Mouse (Mus musculus) heart, postnatal 0 days (tissue): Measurements from ENCODE around the gene Fam180a. TPM values are rescaled to one million over a fixed set of nuclear protein-coding genes. Genes with fewer than 3 reads are reported as not detected.
"Not testable (repeated sequence)": the region's sequence is repeated elsewhere in the genome, so short reads cannot be mapped to it uniquely, and the experiment has no call there.

Source experiments
- ATAC-seq: fragments of 200-750 bp; cut with Nextera tagmentation; 2 replicates; pipeline ENCODE4 v1.8.0; 2017; ENCODE audit warnings: low read depth, moderate number of reproducible peaks, moderate library complexity; ENCODE audit not compliant: insufficient read depth
- DNase-seq: peaks from one replicate; pipeline ENCODE4 v3.0.0-alpha.2; 2016; ENCODE audit warnings: low spot score
- H3K27ac ChIP-seq: fragments of 300-500 bp; sonication (generic); 2 replicates; pipeline ENCODE4 v1.5.1; 2014; ENCODE audit warnings: low read depth, mild to moderate bottlenecking
- H3K27me3 ChIP-seq: fragments of 300-500 bp; sonication (generic); 2 replicates; pipeline ENCODE4 v1.6.1; 2014; ENCODE audit warnings: low read length, mixed read lengths; ENCODE audit not compliant: control insufficient read depth, insufficient read depth
- H3K36me3 ChIP-seq: fragments of 300-500 bp; sonication (generic); replicated peaks from 2 replicates; pipeline ENCODE4 v1.6.1; 2014; ENCODE audit warnings: low read length, mixed read lengths; ENCODE audit not compliant: control insufficient read depth, insufficient read depth
- H3K4me1 ChIP-seq: fragments of 300-500 bp; sonication (generic); 2 replicates; pipeline ENCODE4 v1.6.1; 2014; ENCODE audit warnings: antibody characterized with exemption; ENCODE audit not compliant: control insufficient read depth, insufficient read depth
- H3K4me2 ChIP-seq: fragments of 300-500 bp; sonication (generic); 2 replicates; pipeline ENCODE4 v1.6.1; 2014; ENCODE audit warnings: low read depth, mild to moderate bottlenecking, low read length, moderate library complexity
- H3K4me3 ChIP-seq: fragments of 300-500 bp; sonication (generic); 2 replicates; pipeline ENCODE4 v1.5.1; 2014; ENCODE audit warnings: low read depth, low read length
- H3K9ac ChIP-seq: fragments of 300-500 bp; sonication (generic); replicated peaks from 2 replicates; pipeline ENCODE4 v1.6.1; 2014; ENCODE audit warnings: low read depth, low read length, mixed read lengths
- H3K9me3 ChIP-seq: fragments of 300-500 bp; sonication (generic); replicated peaks from 2 replicates; pipeline ENCODE4 v1.6.1; 2016; ENCODE audit warnings: low read length; ENCODE audit not compliant: control insufficient read depth
- CTCF ChIP-seq: IDR thresholded peaks from 2 replicates; pipeline ENCODE4 v1.5.1; 2016; ENCODE audit warnings: antibody characterized with exemption, control low read depth, low read depth
- EP300 ChIP-seq: IDR thresholded peaks from 2 replicates; pipeline ENCODE4 v1.6.1; 2016; ENCODE audit warnings: antibody characterized with exemption, low read depth
- WGBS: fragments of 180-500 bp; shearing (Covaris S2); extraction: QIAGEN DNeasy Blood & Tissue Kit; methylation state at CpG from one replicate; pipeline ENCODE4 v1.1.7; 2014; 5-methylcytosine and 5-hydroxymethylcytosine counted together
- polyA plus RNA-seq: library from polyadenylated mRNA; unstranded; fragments of >200 nt; fragmentation: Nextera tagmentation; extraction: Ambion mirVana; gene quantifications from 2 replicates; pipeline ENCODE4 v1.2.1, GENCODE M21; 2015
- total RNA-seq: library from RNA; depleted of rRNA; stranded (reverse); fragments of >200 nt; gene quantifications from 2 replicates; pipeline ENCODE4 v1.2.3, GENCODE M21; 2014; ENCODE audit warnings: low replicate concordance; rRNA removed

The Fam180a gene
- total RNA-seq (8.3 TPM in 1 of 2 replicates, not detected in the other), polyA plus RNA-seq (0.48 and 0.84 TPM in 2 replicates)

- TF ChIP-seq EP300: no peak
- no peak for TF ChIP-seq CTCF
- no peaks in the 10 kb centered on the region for H3K36me3 ChIP-seq
- peaks cover 18% of the 10 kb centered on the region for H3K4me1 ChIP-seq
- peak within 1 kb of the TSS; percentile 39 for H3K4me2 ChIP-seq
- H3K4me3 ChIP-seq: peak within 1 kb of the TSS; percentile 6; the same call in 1 of the 2 replicates
- DNase-seq: peak; percentile 75
- peak within 1 kb of the TSS; percentile 20; the same call in 1 of the 2 replicates for H3K27ac ChIP-seq
- WGBS: 18% methylated on average over 9 of the region's 9 CpGs
- no peaks in the 10 kb centered on the region for H3K27me3 ChIP-seq
- ATAC-seq: peak; percentile 75
- no peaks in the 10 kb centered on the region for H3K9me3 ChIP-seq
- H3K9ac ChIP-seq: no peak within 1 kb of the TSS
Observed at GRCm38 (mm10) chr6:35326111-35326515, at the start of gene Fam180a. TSS of gene Fam180a (minus strand) at chr6:35326141.

- Histone ChIP-seq H3K4me2 (no peak overlapping the region), H3K27me3 (no peaks in the 10 kb centered on the region), H3K4me3 (no peak overlapping the region), H3K27ac (no peak overlapping the region), H3K36me3 (no peaks in the 10 kb centered on the region), H3K4me1 (no peaks in the 10 kb centered on the region), H3K9ac (no peak overlapping the region), H3K9me3 (no peaks in the 10 kb centered on the region)
- TF ChIP-seq EP300 (no peak), CTCF (no peak)
- DNase-seq (no peak), ATAC-seq (no peak)
- WGBS: 73% methylated on average over 10 of the region's 10 CpGs
Observed at GRCm38 (mm10) chr6:35374052-35374451, 48.1 kb upstream of the Fam180a start.

DNA sequence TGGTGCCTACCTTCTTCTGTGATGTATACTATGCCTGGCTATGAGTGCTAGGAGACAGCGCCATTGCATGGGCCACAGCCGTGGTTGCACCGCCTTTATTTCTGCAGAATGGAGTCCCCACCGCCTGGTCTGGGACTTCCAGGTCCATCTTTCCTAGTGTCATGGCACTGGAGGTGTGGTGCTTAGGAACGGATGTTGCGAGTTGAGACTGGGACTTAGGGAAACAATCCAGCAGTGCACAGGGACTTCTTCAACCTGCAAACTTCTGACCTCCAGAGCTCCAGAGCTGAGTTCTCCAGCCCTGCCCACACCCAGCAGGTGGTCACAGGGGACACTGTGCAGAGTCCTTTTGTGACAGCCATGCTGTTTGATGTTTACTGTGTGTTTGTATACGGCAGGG is 44.4 kb upstream of the Fam180a start:
- no peak for ATAC-seq

DNA sequence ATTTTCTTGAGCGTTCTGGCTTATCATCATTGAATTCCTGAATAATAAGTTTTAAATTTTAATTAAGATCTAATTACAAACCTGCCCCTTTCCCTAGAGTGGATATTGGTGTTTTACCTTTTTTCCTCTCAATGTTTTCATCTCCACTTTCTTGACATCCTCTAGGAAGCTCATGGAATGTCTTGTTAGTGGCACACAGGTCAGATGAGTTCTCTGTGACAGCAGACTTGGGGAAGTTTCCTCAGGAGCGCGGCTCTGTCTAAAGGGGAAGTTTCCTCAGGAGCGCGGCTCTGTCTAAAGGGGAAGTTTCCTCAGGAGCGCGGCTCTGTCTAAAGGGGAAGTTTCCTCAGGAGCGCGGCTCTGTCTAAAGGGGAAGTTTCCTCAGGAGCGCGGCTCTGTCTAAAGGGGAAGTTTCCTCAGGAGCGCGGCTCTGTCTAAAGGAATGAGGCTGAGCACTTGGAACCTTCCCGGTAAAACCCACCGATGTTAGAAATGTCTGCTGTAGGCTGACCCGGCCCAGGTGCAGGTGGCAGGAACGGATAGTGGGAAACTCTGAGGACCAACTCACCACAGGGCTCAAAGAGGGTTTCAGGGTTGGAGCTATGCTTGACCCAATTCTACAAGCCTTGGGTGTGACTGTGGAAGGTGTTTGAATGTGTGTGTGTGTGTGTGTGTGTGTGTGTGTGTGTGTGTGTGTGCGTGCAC is 43.8 kb upstream of the Fam180a start:
- H3K4me1 ChIP-seq, H3K4me3 ChIP-seq, H3K4me2 ChIP-seq, H3K9me3 ChIP-seq, DNase-seq, H3K36me3 ChIP-seq, H3K27me3 ChIP-seq, H3K27ac ChIP-seq, ATAC-seq, H3K9ac ChIP-seq: not testable (repeated sequence)
- 78% methylated on average over 14 of the region's 18 CpGs for WGBS

More for the DNA sequence above, 44.4 kb upstream of the Fam180a start:
- no peak for TF ChIP-seq CTCF
- TF ChIP-seq EP300: no peak
- WGBS: 93% methylated on average over 7 of the region's 7 CpGs
- Histone ChIP-seq H3K36me3 (no peaks in the 10 kb centered on the region), H3K27ac (no peak overlapping the region), H3K27me3 (no peaks in the 10 kb centered on the region), H3K4me3 (no peak overlapping the region), H3K4me1 (no peaks in the 10 kb centered on the region), H3K4me2 (no peak overlapping the region), H3K9me3 (no peaks in the 10 kb centered on the region), H3K9ac (no peak overlapping the region)
- DNase-seq: no peak

GRCm38 (mm10) chr6:35362596-35362995 is 36.7 kb upstream of the Fam180a start:
- Histone ChIP-seq H3K4me3 (peak overlapping the region; percentile 11; the same call in 1 of the 2 replicates), H3K9ac (no peak overlapping the region)
- ATAC-seq: peak; percentile 73

GRCm38 (mm10) chr6:35355320-35355719 is 29.4 kb upstream of the Fam180a start:
- H3K4me1 ChIP-seq: no peaks in the 10 kb centered on the region
- H3K4me2 ChIP-seq: no peak overlapping the region
- H3K27me3 ChIP-seq: no peaks in the 10 kb centered on the region
- H3K36me3 ChIP-seq: no peaks in the 10 kb centered on the region
- H3K9me3 ChIP-seq: no peaks in the 10 kb centered on the region
- WGBS: 90% methylated on average over 3 of the region's 3 CpGs
- no peak for DNase-seq
- H3K4me3 ChIP-seq: no peak overlapping the region
- TF ChIP-seq CTCF (no peak), EP300 (no peak)
- no peak for ATAC-seq
- H3K9ac ChIP-seq: no peak overlapping the region
- H3K27ac ChIP-seq: no peak overlapping the region

More at GRCm38 (mm10) chr6:35362596-35362995, 36.7 kb upstream of the Fam180a start:
- Histone ChIP-seq H3K27ac (peak overlapping the region; percentile 49; the same call in 1 of the 2 replicates), H3K36me3 (no peaks in the 10 kb centered on the region), H3K9me3 (no peaks in the 10 kb centered on the region), H3K27me3 (no peaks in the 10 kb centered on the region), H3K4me1 (peaks cover 12% of the 10 kb centered on the region; the same call in 1 of the 2 replicates), H3K4me2 (peak overlapping the region; percentile 52)
- peak; percentile 68 for DNase-seq
- no peak for TF ChIP-seq EP300
- 11% methylated on average over 8 of the region's 9 CpGs for WGBS
